Mouse (Mus musculus): ENCODE data around the gene 4930522H14Rik.

The 4930522H14Rik gene

GRCm38 (mm10) chr4:109475577-109476553 is 55.2 kb downstream of the 4930522H14Rik start:
- peak; percentile 43 for DNase-seq (ENCODE audit: low spot score)

GRCm38 (mm10) chr4:109475078-109475477 is 56.0 kb downstream of the 4930522H14Rik start:
- DNase-seq (ENCODE audit: low spot score) = no peak

- no peak for DNase-seq (ENCODE audit: low spot score)
These were observed 58.5 kb downstream of the 4930522H14Rik start for GRCm38 (mm10) chr4:109472566-109472965.

- DNase-seq (ENCODE audit: low spot score) = no peak
These were observed 59.5 kb downstream of the 4930522H14Rik start for GRCm38 (mm10) chr4:109471606-109472005.

- DNase-seq (ENCODE audit: low spot score) = no peak
These were observed 63.4 kb downstream of the 4930522H14Rik start for GRCm38 (mm10) chr4:109467687-109468086.

- no peak for DNase-seq (ENCODE audit: low spot score)
These were observed 67.2 kb downstream of the 4930522H14Rik start for GRCm38 (mm10) chr4:109463892-109464291.

- DNase-seq (ENCODE audit: low spot score) = no peak
These were observed 70.5 kb downstream of the 4930522H14Rik start for GRCm38 (mm10) chr4:109460421-109461179.

GRCm38 (mm10) chr4:109456821-109457220 is 74.3 kb downstream of the 4930522H14Rik start:
- DNase-seq (ENCODE audit: low spot score) = no peak
